Mouse (Mus musculus): Measurements from ENCODE around the gene Rpl10-ps3.

DNA sequence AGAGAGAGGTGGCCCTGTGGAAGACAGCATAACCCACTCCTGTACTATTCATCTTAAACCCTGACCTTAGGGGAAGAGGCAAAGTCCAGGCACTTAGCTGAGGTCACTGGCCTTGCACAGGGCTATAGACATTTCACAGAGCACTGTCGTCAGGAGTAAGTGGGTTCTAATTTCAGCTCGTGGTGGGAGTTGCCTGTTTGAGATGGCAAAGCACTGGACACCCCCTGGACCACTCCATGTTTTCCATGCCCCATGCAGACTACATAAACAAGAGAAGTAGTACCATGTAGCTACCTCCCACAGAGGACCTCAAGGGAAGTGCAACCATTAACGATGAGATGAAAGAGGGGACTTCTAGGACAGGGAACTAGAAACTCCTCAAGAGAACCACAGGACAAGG is 29.1 kb downstream of the Rpl10-ps3 start:
- TF ChIP-seq CTCF (IDR thresholded peaks at IDR 0.05; ENCODE audit: extremely low read depth, insufficient read depth, low read length) (no peak), POLR2A (IDR thresholded peaks at IDR 0.05; ENCODE audit: extremely low read depth, insufficient read depth, low read length) (no peak)
